Mouse (Mus musculus): ENCODE data around the gene Btbd35f18.
"Not testable (repeated sequence)": the region's sequence is repeated elsewhere in the genome, so short reads cannot be mapped to it uniquely, and the experiment has no call there.

Gene Btbd35f18

GRCm38 (mm10) chrX:3699933-3700332, at the start of gene Btbd35f18:
Btbd35f18 (plus strand) TSS chrX:3700233.
- not testable (repeated sequence) for DNase-seq
